Mouse (Mus musculus) lung, adult 18-20 months (tissue): ENCODE results near the gene Apobec2.
"Not testable (repeated sequence)": the region's sequence is repeated elsewhere in the genome, so short reads cannot be mapped to it uniquely, and the experiment has no call there.

Experiments used
- DNase-seq, 2 experiments: peaks; one replicate each; pipeline ENCODE4 v3.0.0; 2022; ENCODE audit warnings: mixed read lengths in 2 of 2

Apobec2 gene

GRCm38 (mm10) chr17:48432158-48432980 is at the start of gene Apobec2:
Apobec2 (minus strand) TSS chr17:48432930.
- no peak for DNase-seq

GRCm38 (mm10) chr17:48479952-48480351 is 47.2 kb upstream of the Apobec2 start:
- DNase-seq = no peak

- DNase-seq = no peak
Measured at GRCm38 (mm10) chr17:48475444-48475843, 42.7 kb upstream of the Apobec2 start.

- DNase-seq = not testable (repeated sequence)
Measured at GRCm38 (mm10) chr17:48474282-48474681, 41.6 kb upstream of the Apobec2 start.

GRCm38 (mm10) chr17:48467395-48468231 is 34.9 kb upstream of the Apobec2 start:
- peak; percentile 60 to 78 for DNase-seq

GRCm38 (mm10) chr17:48466769-48467394 is 34.2 kb upstream of the Apobec2 start:
- DNase-seq = peak in 1 of 2 experiments; percentile 12

- DNase-seq = no peak
Measured at GRCm38 (mm10) chr17:48463391-48463790, 30.7 kb upstream of the Apobec2 start.

GRCm38 (mm10) chr17:48462096-48462495 is 29.4 kb upstream of the Apobec2 start:
- DNase-seq = no peak

GRCm38 (mm10) chr17:48457971-48458653 is 25.4 kb upstream of the Apobec2 start:
- no peak for DNase-seq

GRCm38 (mm10) chr17:48455955-48456354 is 23.2 kb upstream of the Apobec2 start:
- DNase-seq = no peak

- DNase-seq = peak; percentile 26 to 53
Measured at GRCm38 (mm10) chr17:48454688-48455087, 22.0 kb upstream of the Apobec2 start, which contains the start of gene Unc5cl. Unc5cl (plus strand) TSS chr17:48454901.

- no peak for DNase-seq
Measured at GRCm38 (mm10) chr17:48454190-48454589, 21.5 kb upstream of the Apobec2 start.

GRCm38 (mm10) chr17:48453489-48453888 is 20.8 kb upstream of the Apobec2 start:
- no peak for DNase-seq

GRCm38 (mm10) chr17:48451753-48452444 is 19.2 kb upstream of the Apobec2 start:
- no peak for DNase-seq

GRCm38 (mm10) chr17:48451353-48451675 is 18.6 kb upstream of the Apobec2 start, which contains the start of gene Tspo2:
Tspo2 (minus strand) TSS chr17:48451522.
- no peak for DNase-seq

- DNase-seq = no peak
Measured at GRCm38 (mm10) chr17:48450666-48451352, 18.1 kb upstream of the Apobec2 start.

- DNase-seq = no peak
Measured at GRCm38 (mm10) chr17:48447675-48448074, 14.9 kb upstream of the Apobec2 start.

- no peak for DNase-seq
Measured at GRCm38 (mm10) chr17:48443542-48444145, 10.9 kb upstream of the Apobec2 start.

GRCm38 (mm10) chr17:48442745-48443457 is 10.2 kb upstream of the Apobec2 start:
- DNase-seq = no peak

- peak in 1 of 2 experiments; percentile 26 for DNase-seq
Measured at GRCm38 (mm10) chr17:48437421-48437911, 4.7 kb upstream of the Apobec2 start.
